Mouse (Mus musculus) regulatory T cell (primary cell): ENCODE data around the gene Ube2r2.

Source experiments
- in situ Hi-C: fragments of 300-600 bp; cut with MboI, MseI; formaldehyde crosslinking; loops from one replicate; pipeline ENCODE4 v1.15.1; 2025; ENCODE audit warnings: high pct_unique_total_duplicates

The Ube2r2 gene

DNA sequence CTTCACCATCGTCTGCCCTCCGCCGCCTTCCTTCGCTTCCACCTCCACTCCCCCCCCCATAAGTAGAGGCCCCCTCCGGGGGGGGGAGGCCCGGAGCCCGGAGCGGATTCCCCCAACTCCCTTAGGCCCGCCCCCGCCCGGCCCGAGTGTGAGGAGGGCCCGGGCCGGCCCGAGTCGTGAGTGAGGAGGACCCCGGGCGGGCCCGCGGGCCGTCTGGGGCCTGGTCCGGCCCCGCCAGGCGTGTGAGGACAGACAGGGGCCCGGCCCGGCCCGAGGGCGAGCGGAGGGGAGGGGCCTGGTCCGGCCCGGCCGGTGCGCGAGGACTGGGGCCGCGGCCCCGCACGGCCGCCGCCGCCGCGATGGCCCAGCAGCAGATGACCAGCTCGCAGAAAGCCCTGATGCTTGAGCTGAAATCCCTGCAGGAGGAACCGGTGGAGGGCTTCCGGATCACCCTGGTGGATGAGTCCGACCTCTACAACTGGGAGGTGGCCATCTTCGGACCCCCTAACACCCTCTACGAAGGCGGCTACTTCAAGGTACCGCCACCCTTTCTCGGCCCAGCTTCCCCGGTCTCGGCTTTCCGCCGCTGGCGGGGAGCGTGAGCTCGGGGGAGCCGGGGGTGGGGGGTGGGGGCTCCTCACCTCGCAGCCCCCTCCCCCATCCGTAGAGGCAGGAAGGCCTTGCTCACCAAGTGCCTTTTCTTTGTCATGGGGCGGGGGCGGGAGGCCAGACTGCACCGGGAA is at the start of gene Ube2r2:
Gene Ube2r2, plus strand, starts transcription at position 33 of the 743 bp plus-strand sequence.
- in situ Hi-C loops = no loop called here

DNA sequence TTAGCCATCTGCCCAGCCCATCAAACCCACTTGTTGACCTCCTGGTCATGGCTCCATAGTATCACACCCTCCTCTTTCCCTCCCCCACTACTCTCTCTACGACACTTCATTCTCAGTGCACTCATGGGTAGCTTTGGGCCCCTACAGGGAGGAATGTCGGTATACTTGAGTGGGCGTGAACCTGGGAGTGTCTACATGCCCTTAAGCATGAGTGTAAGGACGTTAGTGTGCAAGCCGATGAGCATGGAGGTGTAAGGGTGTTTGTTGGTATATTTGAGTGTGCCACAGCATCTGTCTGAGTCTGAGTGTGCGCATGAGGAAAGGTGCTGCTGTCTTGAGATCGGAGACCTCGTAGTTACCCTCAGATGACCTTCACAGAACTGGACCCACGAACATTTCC is 48.6 kb upstream of the Ube2r2 start:
- in situ Hi-C loops = loop anchor here (25.0 kb wide), 1 partner anchor 625 kb away; the partner anchor contains the start of genes Dctn3 and Rpp25l

DNA sequence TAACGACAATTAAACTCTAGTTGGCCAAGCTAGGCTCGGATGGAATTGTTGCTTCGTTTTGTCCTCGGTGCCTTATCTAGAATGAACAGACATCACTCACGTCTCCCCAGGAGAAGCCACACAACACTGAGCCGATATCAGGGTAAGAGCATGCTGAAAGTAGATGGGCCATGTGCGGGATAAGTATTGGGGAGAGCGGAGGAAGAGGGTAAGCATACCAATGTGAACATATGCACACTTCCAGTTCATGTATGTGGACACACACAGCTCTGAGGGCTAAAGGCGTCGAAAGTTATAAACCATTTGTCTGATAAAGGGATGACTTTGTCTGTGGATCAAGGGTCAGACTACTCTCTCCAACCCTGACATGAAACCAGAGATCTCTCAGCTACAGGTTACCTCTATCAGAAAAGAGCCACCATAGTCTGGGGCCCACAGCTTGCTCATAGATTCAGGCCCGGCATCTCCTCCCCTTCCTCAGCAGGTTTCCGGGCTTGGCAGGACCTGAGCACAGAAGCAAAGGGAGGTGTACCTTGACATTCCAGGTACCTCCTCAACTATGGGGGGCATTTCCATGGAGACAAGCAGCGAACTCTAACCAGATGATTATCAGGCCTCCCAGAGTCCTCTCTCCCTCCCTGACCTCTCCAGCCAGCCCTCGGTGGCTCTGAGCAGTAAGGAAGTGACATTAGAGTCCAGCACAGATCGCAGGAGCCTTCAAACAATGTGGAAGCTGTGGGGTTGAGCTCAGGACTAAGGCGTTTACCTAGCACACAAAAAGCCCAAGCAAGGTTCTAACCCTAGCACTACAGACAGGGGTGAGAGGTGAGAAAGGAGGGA is 47.9 kb upstream of the Ube2r2 start:
- in situ Hi-C loops = loop anchor here (25.0 kb wide), 1 partner anchor 625 kb away; the partner anchor contains the start of genes Dctn3 and Rpp25l

DNA sequence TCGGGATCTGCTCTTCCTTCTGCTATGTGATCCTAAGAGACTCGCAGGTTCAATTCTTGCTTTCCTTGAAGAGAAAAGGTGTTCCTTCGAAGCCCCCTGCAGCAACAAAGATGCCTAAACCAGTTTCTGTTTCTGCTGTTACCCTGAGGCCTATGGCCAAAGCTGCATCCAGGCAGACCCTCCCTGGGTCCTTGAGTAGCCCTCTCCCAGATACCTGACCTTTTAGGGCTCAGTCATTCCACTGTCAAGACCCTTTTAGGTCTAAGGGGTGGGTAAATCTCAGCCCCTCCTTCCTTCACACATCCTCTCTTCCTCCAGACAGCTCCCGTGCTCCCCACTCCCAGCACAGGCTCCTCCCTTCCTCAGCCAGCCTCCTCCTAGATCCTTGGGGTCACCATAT is 46.4 kb upstream of the Ube2r2 start:
- in situ Hi-C loops = loop anchor here (25.0 kb wide), 1 partner anchor 623 kb away; the partner anchor contains the start of genes Dctn3 and Rpp25l

- in situ Hi-C loops = loop anchor here (25.0 kb wide), 1 partner anchor 623 kb away; the partner anchor contains the start of genes Dctn3 and Rpp25l
Measured at GRCm38 (mm10) chr4:41089705-41090104, 45.8 kb upstream of the Ube2r2 start.

DNA sequence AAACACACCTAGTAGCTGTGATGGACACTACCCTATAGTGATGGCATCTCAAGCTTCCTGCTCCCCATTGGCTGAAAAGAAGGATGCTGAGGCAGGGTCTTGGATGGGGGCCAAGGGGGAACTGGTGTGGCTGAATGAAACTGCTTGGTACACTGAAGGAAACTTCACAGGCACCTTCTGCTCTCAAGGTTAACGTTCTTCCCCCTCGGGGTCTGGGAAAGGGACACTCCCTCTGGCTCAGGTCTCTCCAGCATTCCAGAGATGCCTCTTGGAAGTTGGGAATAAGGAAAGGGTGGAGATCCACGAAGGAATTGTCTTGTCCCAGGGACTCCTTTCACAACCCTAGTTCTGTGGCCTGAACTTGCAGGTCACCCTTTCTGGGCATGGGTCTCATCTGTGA is 44.2 kb upstream of the Ube2r2 start:
- in situ Hi-C loops = loop anchor here (25.0 kb wide), 1 partner anchor 621 kb away; the partner anchor contains the start of genes Dctn3 and Rpp25l

DNA sequence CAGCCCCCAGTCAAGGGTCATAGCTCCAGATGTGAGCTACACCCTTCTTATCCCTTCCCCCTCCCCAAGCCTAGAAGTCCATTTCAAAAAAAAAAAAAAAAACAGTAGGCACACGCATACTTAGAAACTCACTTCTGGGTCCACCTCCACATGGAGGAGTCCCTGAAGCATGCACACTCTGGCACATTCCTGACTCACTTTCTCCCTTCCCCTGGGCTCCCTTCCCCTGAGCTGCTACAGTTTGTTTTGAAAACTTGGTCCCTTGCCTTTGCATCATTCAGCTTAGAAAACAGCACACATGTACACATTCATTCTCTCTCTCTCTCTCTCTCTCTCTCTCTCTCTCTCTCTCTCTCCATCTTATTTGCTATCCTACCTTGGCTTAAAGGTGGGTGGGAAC is 42.6 kb upstream of the Ube2r2 start:
- in situ Hi-C loops = loop anchor here (25.0 kb wide), 1 partner anchor 619 kb away; the partner anchor contains the start of genes Dctn3 and Rpp25l

GRCm38 (mm10) chr4:41094361-41094760 is 41.2 kb upstream of the Ube2r2 start:
- in situ Hi-C loops = loop anchor here (25.0 kb wide), 1 partner anchor 618 kb away; the partner anchor contains the start of genes Dctn3 and Rpp25l

DNA sequence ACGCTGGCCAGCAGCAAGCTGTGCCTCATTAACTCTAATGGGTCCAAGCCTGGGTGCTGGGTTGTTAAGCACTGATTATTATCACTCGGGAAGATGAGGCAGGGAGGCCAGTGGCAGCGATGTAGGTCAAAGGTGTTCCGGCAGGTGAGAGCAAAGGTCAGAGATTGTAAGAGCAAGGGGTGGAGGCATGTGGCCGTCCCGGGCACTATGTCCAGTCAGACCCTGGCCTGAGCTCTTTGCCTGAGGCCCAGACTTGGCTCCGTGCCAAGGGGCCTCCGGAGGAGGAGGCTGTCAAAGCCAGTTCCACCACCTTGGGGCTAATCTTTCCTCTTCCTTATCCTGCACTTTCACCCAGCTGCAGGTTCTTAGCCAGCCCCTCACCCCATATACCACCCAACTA is 39.4 kb upstream of the Ube2r2 start:
- in situ Hi-C loops = loop anchor here (25.0 kb wide), 1 partner anchor 616 kb away; the partner anchor contains the start of genes Dctn3 and Rpp25l

DNA sequence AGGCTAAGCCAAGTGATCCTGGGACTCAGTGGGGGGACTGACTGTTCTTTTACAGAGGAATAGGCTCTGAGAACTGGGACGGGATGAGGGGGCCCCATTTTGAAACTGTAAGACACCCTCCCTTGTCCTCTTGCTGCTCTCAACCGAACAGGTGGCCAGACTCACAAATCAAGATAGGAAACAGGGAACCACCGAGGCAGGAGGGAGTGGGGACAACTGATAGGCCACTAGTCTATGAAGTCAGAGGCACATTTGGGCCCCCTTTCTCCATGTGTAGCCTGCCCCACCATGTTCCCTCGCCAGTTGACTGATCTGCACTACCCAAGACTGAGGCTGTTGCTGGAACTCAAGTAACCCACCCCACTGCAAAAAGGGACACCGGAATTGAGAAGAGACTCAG is 38.7 kb upstream of the Ube2r2 start:
- in situ Hi-C loops = loop anchor here (25.0 kb wide), 1 partner anchor 616 kb away; the partner anchor contains the start of genes Dctn3 and Rpp25l

DNA sequence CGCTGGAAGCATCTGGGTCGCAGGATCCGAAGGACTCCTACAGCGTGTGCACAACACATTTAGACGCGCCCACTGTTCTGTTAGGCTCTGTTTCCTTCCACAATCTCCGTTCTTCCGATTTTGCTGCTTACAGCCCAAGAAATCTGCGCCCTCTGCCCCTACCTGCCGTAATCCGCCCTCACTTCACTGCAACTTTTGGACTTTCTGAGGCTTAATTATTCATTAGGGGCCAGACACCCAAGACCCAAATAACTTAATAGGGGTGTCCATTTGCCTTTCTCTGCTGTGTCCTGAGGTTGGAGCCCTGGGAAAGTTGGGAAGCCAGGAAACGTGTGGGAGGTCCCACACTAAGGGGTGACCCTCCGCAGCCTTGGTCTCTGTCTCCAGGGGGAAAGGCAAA is 38.2 kb upstream of the Ube2r2 start:
- in situ Hi-C loops = loop anchor here (25.0 kb wide), 1 partner anchor 615 kb away; the partner anchor contains the start of genes Dctn3 and Rpp25l

- in situ Hi-C loops = loop anchor here (25.0 kb wide), 1 partner anchor 614 kb away; the partner anchor contains the start of genes Dctn3 and Rpp25l
Measured at GRCm38 (mm10) chr4:41097871-41098576, 37.5 kb upstream of the Ube2r2 start, which contains the start of gene Aqp3. Gene Aqp3, minus strand, starts transcription at chr4:41098183.

DNA sequence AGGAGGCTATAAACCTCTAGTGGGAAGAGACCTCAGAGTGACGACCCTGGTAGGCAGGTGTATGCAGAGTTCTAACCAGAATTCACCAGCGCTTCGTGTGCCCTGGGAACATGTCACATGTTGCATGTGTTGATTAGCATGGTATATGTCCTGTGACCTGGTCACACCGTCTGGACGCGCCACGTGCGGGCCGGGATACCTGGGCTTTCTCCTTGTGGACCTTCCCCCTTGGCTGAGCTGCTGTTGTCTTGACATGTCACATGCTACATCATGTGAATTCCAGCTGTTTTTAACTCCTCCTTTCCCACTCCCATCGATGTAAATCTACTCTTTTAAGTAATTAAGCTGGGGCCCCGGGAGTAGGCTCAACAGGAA is 37.0 kb upstream of the Ube2r2 start:
- in situ Hi-C loops = loop anchor here (25.0 kb wide), 1 partner anchor 614 kb away; the partner anchor contains the start of genes Dctn3 and Rpp25l

DNA sequence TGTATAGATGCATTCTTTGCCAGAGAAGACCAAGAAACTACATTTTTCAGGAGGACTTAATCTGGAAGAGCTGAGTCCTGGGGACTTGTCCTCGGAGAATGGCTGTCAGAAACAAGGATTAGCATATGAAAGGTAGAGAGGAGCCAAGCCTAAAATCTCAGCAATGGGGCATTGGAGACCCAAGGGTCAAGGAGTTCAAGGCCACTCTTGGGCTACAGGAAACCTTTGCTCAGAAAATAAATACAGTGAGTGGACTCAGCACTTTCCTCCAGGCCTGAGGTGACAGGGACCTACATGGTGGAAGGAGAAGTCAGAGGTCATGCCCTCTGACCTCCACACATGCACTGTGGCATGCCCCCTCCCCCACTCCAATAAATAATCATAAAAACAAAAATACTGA is 34.6 kb upstream of the Ube2r2 start:
- in situ Hi-C loops = no loop called here

GRCm38 (mm10) chr4:41102901-41103300 is 32.6 kb upstream of the Ube2r2 start:
- in situ Hi-C loops = no loop called here

DNA sequence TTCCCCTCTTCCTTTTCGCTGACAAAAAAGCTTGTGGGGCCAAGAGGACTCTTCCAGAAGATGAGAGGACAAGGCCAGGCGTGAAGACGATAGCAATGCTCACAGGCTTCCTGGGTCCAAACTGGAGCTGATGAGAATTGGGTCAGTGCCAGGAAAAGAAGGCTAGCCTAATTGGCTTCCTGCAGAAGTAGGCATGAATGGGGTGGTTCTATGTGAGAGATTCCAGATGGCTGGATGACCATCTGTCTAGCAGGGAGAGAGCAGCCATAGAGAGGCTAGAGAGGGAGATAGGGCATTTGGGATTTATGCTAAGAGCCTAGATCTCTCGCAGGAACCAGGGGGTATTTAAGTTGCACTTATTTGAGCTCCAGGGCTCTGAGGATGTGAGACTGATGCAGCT is 28.1 kb upstream of the Ube2r2 start:
- in situ Hi-C loops = no loop called here

- in situ Hi-C loops = no loop called here
Measured at GRCm38 (mm10) chr4:41108717-41109425, 26.7 kb upstream of the Ube2r2 start.

DNA sequence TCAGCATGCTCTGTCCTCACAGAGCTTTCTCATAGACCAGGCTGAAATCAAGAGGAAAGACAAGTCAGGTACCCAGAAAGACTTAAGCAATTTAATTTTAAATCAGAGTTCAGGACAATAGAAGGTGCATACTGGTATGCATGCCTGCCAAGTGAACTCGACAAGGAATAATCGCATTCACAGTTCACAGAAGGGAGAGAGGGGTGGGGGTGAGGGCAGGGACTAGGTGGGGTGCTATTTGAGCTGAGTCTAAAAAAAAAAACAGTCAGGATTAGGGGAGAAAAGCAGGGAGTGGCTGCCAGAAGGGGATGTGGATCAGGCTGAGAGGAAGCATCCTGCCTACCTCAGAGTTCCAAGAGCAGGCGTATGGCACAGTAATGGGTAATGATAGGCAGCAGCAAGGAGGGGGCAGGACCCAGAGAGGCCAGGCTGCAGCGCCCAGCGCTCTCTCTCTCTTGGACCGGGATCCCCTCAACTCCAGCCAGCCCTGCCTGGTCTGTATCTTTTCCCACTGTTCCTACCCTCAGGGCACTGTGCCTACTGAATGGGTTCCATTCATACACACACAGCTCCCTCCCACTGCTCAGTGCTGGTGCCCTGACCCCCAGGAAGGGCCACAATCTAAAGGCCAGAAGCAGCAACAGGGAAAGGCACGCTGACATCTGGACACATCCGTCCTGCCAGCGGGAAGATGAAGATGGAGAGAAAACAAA is 21.0 kb upstream of the Ube2r2 start:
- in situ Hi-C loops = loop anchor here (5.0 kb wide), 1 partner anchor 52 kb away; no protein-coding TSS in a partner anchor

GRCm38 (mm10) chr4:41115074-41115473 is 20.5 kb upstream of the Ube2r2 start:
- in situ Hi-C loops = loop anchor here (5.0 kb wide), 1 partner anchor 53 kb away; no protein-coding TSS in a partner anchor
